Mouse (Mus musculus) intestine, postnatal 0 days (tissue): ENCODE measurements at regions not wholly inside any gene's neighbourhood (a gene's known extent, or its start where the extent isn't known, plus 50 kb on each side); places are given as distances from the start of the nearest gene placed in this dataset.

ENCODE experiments used
- ATAC-seq: fragments of 200-750 bp; cut with Nextera tagmentation; 2 replicates; pipeline ENCODE4 v1.8.0; 2017; ENCODE audit warnings: mild to moderate bottlenecking, moderate TSS enrichment, moderate library complexity
- H3K27ac ChIP-seq: fragments of 300-500 bp; sonication (generic); 2 replicates; pipeline ENCODE4 v1.5.1; 2014; ENCODE audit warnings: mild to moderate bottlenecking, low read depth, low read length, moderate library complexity
- H3K27me3 ChIP-seq: fragments of 300-500 bp; sonication (generic); replicated peaks from 2 replicates; pipeline ENCODE4 v1.6.1; 2014; ENCODE audit warnings: low read length, mixed read lengths; ENCODE audit not compliant: control insufficient read depth, insufficient read depth
- H3K36me3 ChIP-seq: fragments of 300-500 bp; sonication (generic); 2 replicates; pipeline ENCODE4 v1.6.1; 2014; ENCODE audit warnings: mild to moderate bottlenecking, moderate library complexity; ENCODE audit not compliant: control insufficient read depth, insufficient read depth
- H3K4me1 ChIP-seq: fragments of 300-500 bp; sonication (generic); replicated peaks from 2 replicates; pipeline ENCODE4 v1.6.1; 2014; ENCODE audit warnings: antibody characterized with exemption, low read length, mixed read lengths; ENCODE audit not compliant: control insufficient read depth, insufficient read depth
- H3K4me2 ChIP-seq: fragments of 300-500 bp; sonication (generic); replicated peaks from 2 replicates; pipeline ENCODE4 v1.6.1; 2014; ENCODE audit warnings: low read depth, mild to moderate bottlenecking, moderate library complexity
- H3K4me3 ChIP-seq: fragments of 300-500 bp; sonication (generic); 2 replicates; pipeline ENCODE4 v1.5.1; 2014; ENCODE audit warnings: low read depth, low read length
- H3K9ac ChIP-seq: fragments of 300-500 bp; sonication (generic); 2 replicates; pipeline ENCODE4 v1.6.1; 2014; ENCODE audit warnings: mild to moderate bottlenecking, low read depth, low read length
- H3K9me3 ChIP-seq: fragments of 300-500 bp; sonication (generic); 2 replicates; pipeline ENCODE4 v1.6.1; 2016; ENCODE audit warnings: mixed run types; ENCODE audit not compliant: control insufficient read depth
- CTCF ChIP-seq: sonication (generic); IDR thresholded peaks from 2 replicates; pipeline ENCODE4 v1.5.1; 2016; ENCODE audit warnings: low read depth, mild to moderate bottlenecking, control low read depth, antibody characterized with exemption, moderate library complexity
- WGBS: fragments of 180-500 bp; shearing (Covaris S2); extraction: QIAGEN DNeasy Blood & Tissue Kit; methylation state at CpG from one replicate; pipeline ENCODE4 v1.1.7; 2014; 5-methylcytosine and 5-hydroxymethylcytosine counted together

DNA sequence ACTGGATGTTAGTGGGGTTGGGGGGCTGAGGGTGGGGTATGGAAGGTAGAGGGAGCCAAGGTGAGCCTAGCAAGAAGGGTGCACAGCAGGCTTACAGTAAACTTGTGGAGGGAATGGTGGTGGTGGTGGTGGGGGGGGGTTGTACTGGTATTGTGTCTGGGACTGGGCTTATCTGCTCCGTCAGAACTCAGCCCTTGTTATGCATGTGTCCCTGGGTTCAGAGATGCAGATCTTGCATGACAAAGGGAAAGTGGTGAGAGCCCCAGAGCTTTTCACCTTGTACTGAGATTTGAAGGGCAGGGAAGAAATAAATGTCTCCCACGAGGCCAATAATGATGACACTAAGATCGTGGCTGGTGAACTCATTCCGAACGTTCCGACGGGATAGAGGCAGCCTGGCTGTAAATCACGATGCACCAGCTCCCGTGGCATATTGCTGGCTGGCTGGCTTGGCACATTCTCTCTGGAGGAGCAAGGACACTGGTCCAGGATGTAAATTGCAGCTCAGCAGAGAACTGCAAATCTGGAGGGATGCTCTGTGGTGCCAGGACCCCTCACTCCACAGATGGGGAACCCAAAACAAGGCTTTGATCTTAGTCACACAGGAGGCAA lies 94.1 kb downstream of the Nmur2 start:
- no peaks in the 10 kb centered on the region for H3K4me1 ChIP-seq
- no peak overlapping the region for H3K4me2 ChIP-seq
- no peak overlapping the region for H3K9ac ChIP-seq
- H3K9me3 ChIP-seq: no peaks in the 10 kb centered on the region
- no peak for ATAC-seq
- whole genome bisulfite sequencing: 25% methylated on average over 9 of the region's 9 CpGs
- H3K4me3 ChIP-seq: no peak overlapping the region
- H3K27me3 ChIP-seq: no peaks in the 10 kb centered on the region
- H3K27ac ChIP-seq: no peak overlapping the region
- no peaks in the 10 kb centered on the region for H3K36me3 ChIP-seq
- TF ChIP-seq CTCF: no peak

DNA sequence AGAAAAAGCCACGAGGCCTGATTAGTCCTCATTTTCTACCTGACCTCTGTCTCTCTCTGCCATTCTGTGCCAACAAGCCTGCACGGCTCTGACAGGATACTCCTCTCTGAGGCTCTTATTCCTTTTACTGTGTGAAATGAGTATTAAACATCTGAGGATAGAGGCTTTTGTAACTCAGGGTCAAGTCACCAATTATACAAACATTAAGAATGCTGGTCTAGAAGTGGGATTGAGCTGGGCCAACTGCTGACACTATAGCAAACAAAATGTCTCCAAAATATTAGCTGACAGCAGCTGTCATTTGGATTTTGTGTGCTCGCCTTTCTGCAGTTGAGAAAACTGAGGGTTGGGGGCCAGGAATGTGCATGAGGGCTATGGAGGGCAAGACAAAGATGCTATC lies 94.8 kb downstream of the Nmur2 start:
- Histone ChIP-seq H3K9me3 (no peaks in the 10 kb centered on the region), H3K27ac (no peak overlapping the region), H3K4me1 (no peaks in the 10 kb centered on the region), H3K36me3 (no peaks in the 10 kb centered on the region), H3K9ac (no peak overlapping the region), H3K4me2 (no peak overlapping the region), H3K4me3 (no peak overlapping the region), H3K27me3 (no peaks in the 10 kb centered on the region)
- 62% methylated on average over 3 of the region's 3 CpGs for WGBS
- TF ChIP-seq CTCF: no peak
- no peak for ATAC-seq

DNA sequence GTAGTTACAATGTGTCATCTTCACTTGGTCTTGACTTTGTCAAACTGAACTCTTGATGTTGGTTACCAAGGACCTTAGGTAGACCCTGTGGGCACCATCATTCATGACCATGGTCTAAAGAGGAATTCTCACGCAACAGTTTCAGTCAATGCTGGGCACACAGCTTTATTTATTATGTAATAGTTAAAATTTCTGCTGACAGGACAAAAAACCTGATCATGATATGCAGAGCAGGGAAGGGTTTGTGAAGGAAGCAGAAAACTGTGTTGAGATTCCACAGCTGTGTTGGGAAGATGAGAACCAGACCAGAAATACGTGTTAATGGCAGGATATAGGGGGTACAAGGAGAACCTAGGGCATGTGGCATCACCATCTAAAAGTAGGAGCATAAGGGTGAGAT lies 100.8 kb downstream of the Nmur2 start:
- H3K9ac ChIP-seq: no peak overlapping the region
- H3K36me3 ChIP-seq: no peaks in the 10 kb centered on the region
- no peak overlapping the region for H3K4me3 ChIP-seq
- ATAC-seq: no peak
- H3K9me3 ChIP-seq: no peaks in the 10 kb centered on the region
- no peak for TF ChIP-seq CTCF
- WGBS: 87% methylated on average over 2 of the region's 2 CpGs
- no peak overlapping the region for H3K4me2 ChIP-seq
- H3K4me1 ChIP-seq: no peaks in the 10 kb centered on the region
- H3K27me3 ChIP-seq: no peaks in the 10 kb centered on the region
- no peak overlapping the region for H3K27ac ChIP-seq

GRCm38 (mm10) chr11:55926366-55926765 lies 114.4 kb downstream of the Nmur2 start:
- ATAC-seq: no peak
- Histone ChIP-seq H3K4me2 (no peak overlapping the region), H3K9ac (no peak overlapping the region), H3K4me1 (no peaks in the 10 kb centered on the region), H3K36me3 (no peaks in the 10 kb centered on the region), H3K27me3 (no peaks in the 10 kb centered on the region), H3K4me3 (no peak overlapping the region), H3K27ac (no peak overlapping the region), H3K9me3 (no peaks in the 10 kb centered on the region)
- WGBS: 83% methylated on average over 5 of the region's 5 CpGs
- TF ChIP-seq CTCF: no peak

DNA sequence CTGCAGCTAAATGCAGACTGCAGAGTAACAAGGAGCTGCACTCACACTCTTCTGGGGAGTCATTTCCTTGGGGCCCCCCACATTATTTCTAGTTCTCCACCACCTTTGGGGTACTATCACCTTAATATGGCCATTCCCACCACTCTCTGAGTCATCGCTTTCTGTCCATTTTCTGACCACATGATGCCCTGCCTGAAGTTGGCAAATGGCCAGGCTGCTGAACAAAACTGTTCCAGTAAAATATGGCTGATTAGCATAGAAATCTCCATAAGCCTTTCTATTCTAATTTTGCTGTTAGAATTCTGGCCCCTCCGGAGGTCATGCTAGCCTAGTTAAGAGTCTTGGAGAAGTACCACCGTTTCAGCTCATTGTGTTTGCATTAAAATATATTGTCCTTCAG lies 121.7 kb downstream of the Nmur2 start:
- Histone ChIP-seq H3K36me3 (no peaks in the 10 kb centered on the region), H3K27me3 (no peaks in the 10 kb centered on the region), H3K4me3 (no peak overlapping the region), H3K4me2 (no peak overlapping the region), H3K9me3 (no peaks in the 10 kb centered on the region), H3K27ac (no peak overlapping the region), H3K4me1 (no peaks in the 10 kb centered on the region), H3K9ac (no peak overlapping the region)
- WGBS: 82% methylated on average over 3 of the region's 3 CpGs
- ATAC-seq: no peak
- no peak for TF ChIP-seq CTCF

DNA sequence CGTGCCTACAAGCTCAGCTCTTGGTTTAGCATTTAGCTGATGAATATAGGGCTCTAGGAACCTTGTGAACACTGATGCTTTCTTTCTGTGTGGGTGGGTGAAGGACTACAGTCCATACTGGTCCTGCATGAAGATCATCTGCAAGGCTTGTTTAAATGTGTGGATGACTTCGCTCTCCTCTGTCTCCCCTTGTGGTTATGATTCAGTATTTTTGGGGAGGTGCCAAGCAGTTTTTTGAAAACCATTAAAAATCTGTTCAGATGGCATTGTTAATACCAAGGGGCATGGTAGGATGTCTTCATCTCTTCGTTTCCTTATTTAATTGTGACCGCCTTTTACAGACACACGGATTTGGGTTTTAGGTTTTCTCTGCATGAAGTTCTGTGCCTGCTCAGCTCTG lies 122.4 kb downstream of the Nmur2 start:
- Histone ChIP-seq H3K4me3 (no peak overlapping the region), H3K27me3 (no peaks in the 10 kb centered on the region), H3K9ac (no peak overlapping the region), H3K36me3 (no peaks in the 10 kb centered on the region), H3K4me1 (no peaks in the 10 kb centered on the region), H3K9me3 (no peaks in the 10 kb centered on the region), H3K27ac (no peak overlapping the region), H3K4me2 (no peak overlapping the region)
- no peak for ATAC-seq
- 82% methylated on average over 5 of the region's 5 CpGs for WGBS
- no peak for TF ChIP-seq CTCF

- no peak overlapping the region for H3K4me3 ChIP-seq
- no peaks in the 10 kb centered on the region for H3K4me1 ChIP-seq
- H3K27me3 ChIP-seq: no peaks in the 10 kb centered on the region
- TF ChIP-seq CTCF: no peak
- no peak for ATAC-seq
- H3K27ac ChIP-seq: no peak overlapping the region
- H3K36me3 ChIP-seq: no peaks in the 10 kb centered on the region
- H3K4me2 ChIP-seq: no peak overlapping the region
- 13% methylated on average over 6 of the region's 6 CpGs for WGBS
- H3K9ac ChIP-seq: no peak overlapping the region
- H3K9me3 ChIP-seq: no peaks in the 10 kb centered on the region
Measured at GRCm38 (mm10) chr11:55897506-55897905, 143.3 kb downstream of the Nmur2 start.
